Mouse (Mus musculus): ENCODE data around the gene Elp1. TPM values are rescaled to one million over a fixed set of nuclear protein-coding genes. Genes with fewer than 3 reads are reported as not detected.

Elp1 gene
- total RNA-seq, 4 experiments from 2014 or later: 19.3 to 25.9 (median 23.6) TPM

DNA sequence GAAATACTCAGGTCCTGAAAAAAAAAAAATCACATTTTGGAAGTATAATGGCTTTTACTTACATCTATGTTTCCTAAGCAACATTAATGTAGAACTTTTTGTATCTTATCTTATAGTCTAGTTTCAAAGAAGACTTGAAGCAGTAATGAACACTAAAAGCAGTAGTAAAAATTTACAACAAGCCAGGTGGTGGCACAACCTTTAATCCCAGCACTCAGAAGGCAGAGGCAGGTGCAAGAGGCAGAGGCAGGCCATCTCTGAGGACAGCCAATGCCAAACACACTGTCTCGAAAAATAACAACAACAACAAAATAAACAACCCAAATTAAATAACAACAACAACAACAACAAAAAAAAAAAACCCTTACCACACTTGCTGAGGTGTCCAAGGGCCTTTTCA, 31.1 kb downstream of the Elp1 start:
- no peak for DNase-seq (ENCODE audit: low spot score in 2 of 2)

DNA sequence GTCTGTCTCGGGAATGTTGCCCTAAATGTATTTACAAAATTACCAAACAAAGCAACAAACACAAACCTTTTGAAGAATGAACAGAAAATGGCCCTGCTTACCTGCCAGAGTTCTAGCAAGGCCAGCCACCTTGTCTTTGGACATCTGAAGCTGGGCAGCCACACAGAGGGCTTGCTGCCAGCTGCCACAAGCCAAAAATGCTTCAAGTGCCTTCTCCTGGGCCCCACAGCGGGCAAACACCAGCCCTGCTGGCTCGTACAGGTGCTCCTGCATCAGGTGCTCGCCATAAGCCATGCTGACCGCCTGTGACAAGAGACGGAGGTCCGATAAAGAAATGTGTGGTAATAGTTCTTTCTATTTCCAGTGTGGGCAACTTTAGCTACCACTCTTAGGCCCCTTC, 33.2 kb downstream of the Elp1 start:
- DNase-seq (ENCODE audit: low spot score in 2 of 2): no peak

DNA sequence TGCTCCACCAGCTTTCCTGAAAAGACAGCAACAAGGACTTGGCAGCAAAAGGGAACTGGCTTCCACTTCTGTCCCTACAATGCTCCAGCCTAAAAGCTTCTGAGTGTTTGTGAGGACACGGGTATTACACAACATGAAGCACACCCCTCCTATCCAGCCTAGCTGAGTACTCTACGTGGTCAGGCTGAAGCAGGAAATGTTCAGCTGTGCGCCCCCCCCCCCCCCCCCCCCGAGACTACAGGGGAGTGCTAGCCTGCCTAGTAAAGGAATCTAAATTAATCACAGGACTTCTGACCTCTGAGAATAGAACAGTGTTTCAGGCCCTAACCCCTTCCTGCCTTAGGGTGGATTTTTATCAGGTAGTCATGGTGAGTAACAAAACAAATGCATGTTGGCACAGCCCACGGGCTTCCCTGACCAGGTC, 34.3 kb downstream of the Elp1 start:
- no peak for DNase-seq (ENCODE audit: low spot score in 2 of 2)

DNA sequence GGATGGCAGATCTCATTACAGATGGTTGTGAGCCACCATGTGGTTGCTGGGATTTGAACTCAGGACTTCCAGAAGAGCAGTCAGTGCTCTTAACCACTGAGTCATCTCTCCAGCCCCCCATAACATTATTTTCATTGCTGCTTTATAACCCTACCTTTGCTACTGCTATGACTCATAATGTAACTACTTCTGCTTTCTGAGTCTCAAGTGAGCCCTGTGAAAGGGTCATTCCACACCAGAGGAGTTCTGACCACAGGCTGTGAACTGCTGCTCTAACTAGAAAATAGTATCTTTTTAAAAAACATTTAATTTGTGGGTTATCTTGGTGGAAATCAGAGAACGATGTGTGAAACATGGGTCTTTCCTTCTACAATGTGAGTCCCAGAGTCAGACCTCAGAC, 44.4 kb downstream of the Elp1 start:
- DNase-seq (ENCODE audit: low spot score in 2 of 2): no peak

DNA sequence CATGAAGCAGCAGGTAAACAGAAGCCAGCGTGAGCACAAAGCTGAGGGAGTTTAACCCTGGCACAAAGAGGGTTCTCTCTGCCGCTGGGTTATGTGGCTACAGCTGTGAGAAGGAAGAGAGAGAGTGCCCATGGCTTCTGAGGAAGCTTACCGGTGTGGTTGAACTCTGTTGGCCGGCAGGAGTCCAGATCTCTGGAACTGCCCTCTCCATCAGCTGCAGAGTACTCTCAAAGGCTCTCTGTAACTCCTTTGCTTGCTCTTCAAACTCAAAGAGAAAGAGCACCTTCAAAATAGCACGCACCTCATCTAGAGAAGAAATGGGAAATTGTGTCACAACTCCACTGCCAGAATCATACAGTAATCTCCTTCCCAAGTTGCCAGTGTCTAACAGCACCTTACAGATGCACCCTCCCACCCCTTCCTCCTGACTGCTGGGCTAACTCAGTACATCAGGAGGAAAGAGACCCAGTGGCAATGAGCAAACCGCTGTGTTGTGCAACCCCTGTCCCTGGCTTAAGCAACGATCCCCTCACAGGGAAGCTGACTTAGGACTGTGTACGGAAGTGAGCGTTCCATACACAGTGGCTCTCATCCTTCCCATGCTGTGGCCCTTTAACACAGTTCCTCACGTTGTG, 45.0 kb downstream of the Elp1 start:
- no peak for DNase-seq (ENCODE audit: low spot score in 2 of 2)

DNA sequence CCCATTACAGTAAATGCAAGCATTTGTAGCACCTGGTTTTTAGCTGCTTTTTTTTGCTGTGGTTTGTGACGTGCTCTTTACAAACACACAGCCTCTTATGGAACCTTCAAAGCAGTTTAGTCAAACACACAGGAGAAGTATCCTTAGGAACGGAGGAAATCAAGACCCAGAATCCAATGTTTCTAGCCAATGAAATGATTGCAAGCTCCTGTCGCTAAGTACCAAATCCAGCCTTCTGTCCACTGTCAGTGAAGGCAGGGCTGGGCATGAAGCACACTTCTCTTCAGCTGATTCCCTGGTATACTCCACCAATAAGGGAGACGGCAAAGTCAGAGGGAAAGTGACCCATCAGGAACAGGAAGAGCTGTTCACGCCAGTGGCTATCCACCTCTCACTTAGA, 46.1 kb downstream of the Elp1 start:
- no peak for DNase-seq (ENCODE audit: low spot score in 2 of 2)

DNA sequence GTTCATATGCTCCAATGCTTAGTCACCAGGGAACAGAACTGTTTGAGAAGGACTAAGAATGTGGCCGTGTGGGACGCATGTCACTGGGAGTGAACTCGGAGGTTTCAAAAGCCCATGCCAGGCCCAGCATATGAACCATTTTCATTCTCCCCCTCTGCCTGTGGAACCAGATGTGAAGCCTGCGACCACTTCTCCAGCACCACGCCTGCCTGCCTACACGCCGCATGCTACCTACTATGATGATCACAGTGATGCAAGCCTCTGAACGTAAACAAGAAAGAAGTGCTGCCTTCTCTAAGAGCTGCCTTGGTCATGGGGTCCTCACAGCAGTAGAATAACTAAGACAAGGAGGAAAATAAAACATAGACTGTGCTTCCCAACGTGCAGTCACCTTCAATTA, 54.7 kb downstream of the Elp1 start:
- no peak for DNase-seq (ENCODE audit: low spot score in 2 of 2)

DNA sequence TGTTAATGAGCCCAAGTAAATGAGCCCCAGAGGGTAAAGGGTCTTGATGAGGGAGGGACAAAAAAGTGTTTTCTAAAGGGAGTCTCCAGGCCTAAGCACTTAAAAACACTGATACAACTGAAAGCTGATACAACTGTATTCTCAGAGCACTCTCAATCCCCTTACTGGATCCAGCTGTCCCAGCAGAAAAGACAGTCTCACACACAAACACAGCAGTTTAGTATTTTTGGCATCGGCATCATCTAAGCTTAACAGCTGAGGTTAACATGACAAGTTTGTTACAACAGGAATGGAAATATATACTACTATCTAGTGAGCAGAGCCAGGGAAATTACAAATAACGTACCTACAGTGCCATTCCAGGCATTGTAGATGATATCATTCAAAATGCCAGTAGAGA, 55.8 kb downstream of the Elp1 start:
- DNase-seq (ENCODE audit: low spot score in 2 of 2): no peak

DNA sequence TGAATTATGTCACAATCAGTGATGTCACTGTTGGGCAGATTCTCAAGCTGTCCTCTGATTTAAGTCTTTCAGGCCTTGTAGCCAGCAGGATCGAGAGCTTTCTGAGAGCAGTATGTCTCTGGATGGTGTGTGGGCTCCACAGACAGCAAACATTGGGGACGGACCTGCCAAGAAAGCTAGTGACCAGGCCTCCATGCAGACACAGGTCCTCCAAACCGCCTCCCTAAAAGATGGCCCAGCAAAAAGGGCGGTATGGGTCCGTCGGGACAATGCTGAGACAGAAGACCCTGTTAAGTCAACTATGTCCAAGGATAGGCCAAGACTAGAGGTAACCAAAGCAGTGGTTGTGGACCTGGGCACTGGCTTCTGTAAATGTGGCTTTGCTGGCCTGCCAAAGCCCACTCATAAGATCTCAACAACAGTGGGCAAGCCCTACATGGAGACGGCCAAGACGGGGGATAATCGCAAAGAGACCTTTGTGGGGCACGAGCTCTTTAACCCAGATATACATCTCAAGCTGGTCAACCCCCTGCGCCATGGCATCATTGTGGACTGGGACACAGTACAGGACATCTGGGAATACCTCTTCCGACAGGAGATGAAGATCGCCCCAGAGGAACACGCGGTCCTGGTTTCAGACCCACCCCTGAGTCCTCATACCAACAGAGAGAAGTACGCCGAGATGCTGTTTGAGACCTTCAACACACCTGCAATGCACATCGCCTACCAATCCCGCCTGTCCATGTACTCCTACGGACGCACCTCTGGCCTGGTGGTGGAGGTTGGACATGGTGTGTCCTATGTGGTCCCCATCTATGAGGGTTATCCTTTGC, 58.6 kb downstream of the Elp1 start, which contains the start of gene Actl7a:
Gene Actl7a, plus strand, starts transcription at position 51 of the 833 bp plus-strand sequence.
- DNase-seq (ENCODE audit: low spot score in 2 of 2): no peak

DNA sequence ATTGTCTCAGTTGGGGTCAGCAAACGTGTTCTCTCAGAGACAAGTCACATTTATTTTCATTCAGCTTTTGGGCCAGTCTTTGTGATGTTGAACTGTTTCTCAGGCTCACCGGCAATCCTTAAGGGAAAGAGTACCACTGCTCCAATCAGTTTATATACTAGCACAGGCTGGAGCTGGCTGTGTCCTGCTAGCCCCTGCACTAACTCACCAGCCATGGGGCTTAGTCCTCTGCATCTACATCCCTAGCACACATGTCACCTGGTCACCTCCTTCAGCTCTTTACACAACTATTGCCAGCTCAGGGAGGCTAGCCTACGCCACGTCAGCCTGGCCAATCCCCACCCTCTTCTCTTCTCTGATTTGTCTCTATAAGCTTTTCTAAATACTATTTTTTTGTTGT, 59.4 kb downstream of the Elp1 start:
- no peak for DNase-seq (ENCODE audit: low spot score in 2 of 2)

DNA sequence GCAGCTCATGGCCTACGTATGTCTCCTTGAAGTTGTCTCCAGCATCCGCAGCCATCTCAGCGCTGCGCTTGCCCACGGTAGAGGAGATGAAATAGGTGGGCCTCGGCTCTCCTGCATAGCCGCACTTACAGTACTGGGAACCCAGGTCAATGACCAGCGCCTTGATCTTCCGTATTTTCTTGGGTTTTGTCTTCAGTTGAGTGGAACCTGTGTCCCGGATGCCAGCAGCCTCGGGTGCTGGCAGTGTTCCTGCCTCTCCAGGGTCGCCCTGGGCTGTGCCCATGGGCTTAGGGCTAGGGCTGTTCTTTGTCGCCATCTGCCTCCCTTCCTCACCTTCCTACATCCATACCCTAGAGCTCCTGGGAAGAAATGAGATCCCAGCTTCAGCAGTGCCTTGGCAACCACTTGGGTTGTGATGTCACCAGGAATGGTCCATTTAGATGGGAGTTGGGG, 61.1 kb downstream of the Elp1 start, which contains the start of gene Actl7b:
Gene Actl7b, minus strand, starts transcription at position 403 of the 453 bp plus-strand sequence.
- no peak for DNase-seq (ENCODE audit: low spot score in 2 of 2)

DNA sequence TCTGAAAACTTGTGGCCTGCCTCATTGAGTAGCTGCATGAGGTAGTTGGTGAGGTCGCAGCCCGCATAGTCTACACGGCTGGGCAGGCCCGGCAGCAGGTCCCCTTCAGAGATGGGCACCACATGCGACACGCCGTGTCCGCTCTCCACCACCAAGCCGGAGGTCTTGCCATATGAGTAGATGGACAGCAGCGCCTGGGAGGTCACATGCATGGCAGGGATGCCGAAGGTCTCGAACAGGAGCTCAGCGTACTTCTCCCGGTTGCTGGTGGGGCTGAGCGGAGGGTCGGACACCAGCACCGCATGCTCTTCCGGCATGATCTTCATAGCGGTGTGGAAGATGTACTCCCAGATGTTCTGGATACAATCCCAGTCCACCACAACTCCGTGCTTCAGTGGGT, 61.5 kb downstream of the Elp1 start:
- DNase-seq (ENCODE audit: low spot score in 2 of 2): no peak

DNA sequence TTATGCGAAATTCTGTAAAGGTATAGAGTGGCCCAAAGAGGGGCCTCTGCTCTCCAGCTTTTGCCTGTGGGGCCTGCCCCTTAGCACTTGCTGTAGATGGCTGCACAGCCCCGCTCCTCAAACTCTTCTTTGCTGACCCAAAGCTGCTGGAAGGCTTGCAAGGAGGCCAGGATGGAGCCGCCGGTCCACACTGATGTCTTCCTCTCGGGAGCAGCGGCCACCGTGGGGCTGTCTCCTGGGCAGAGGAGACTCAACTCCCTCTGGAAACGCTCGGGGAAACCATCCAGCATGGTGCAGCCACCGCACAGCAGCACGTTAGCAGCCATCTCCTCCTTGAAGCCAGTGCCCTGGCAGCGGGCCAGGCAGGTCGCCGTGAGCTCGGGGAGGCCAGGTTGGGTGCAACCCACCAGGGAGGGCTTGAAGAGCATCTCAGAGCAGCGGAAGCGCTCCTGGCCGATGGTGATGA, 62.1 kb downstream of the Elp1 start, which contains the start of gene Gm26657:
Gene Gm26657, plus strand, starts transcription at position 51 of the 466 bp plus-strand sequence.
- no peak for DNase-seq (ENCODE audit: low spot score in 2 of 2)

DNA sequence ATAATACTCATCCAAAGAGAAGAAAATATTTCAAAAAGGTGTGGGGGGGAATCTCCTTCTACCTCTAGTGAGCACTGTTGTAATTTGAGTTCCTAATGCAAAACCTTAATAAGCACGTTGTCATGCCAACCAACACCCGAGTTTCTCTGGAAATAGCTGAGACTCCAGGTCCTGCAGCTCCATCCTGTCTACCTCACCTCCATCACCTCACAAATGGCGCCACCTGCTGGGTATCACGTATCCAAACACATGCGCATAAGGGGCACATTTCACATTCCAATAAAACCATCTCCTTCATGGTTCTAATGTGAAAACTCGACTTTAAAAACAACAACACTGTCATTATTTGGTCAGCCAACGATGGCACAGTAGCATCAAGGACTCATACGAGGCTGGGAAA, 76.3 kb downstream of the Elp1 start:
- no peak for DNase-seq (ENCODE audit: low spot score in 2 of 2)

DNA sequence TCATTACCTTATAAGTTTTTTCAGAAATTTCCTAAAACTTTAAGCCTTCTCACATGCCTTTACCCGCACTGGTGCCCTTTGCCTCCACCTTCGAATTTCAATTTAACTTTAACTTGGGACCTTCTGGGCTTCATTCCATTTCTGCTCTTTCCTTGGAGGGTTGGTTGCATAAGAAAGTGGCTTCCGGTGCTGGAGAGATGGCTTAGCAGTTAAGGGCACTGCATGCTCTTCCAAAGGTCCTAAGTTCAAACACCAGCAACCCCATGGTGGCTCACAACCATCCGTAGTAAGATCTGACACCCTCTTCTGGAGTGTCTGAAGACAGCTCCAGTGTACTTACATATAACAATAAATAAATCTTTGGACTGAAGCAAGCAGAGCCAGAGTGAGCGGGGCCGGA, 78.9 kb downstream of the Elp1 start:
- DNase-seq (ENCODE audit: low spot score in 2 of 2): no peak

DNA sequence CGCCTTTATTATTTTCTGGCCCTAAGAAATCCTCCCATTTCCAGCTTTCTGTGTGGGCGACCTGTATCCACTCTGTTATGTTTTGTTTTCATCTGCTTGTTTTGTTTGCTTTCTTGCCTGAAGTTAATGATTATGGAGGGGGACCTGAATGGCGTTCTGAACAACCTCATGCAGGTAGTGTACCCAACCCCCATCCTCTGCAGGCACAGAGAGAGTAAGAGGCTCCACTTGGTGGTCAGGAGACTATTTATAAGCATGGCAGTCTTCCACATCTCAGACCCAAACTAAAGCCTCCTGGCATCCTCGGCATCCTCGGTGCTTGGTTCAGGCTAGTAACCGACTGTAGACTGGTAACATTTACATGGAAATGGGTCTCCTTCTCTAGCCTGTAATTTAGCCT, 79.8 kb downstream of the Elp1 start:
- DNase-seq (ENCODE audit: low spot score in 2 of 2): no peak

DNA sequence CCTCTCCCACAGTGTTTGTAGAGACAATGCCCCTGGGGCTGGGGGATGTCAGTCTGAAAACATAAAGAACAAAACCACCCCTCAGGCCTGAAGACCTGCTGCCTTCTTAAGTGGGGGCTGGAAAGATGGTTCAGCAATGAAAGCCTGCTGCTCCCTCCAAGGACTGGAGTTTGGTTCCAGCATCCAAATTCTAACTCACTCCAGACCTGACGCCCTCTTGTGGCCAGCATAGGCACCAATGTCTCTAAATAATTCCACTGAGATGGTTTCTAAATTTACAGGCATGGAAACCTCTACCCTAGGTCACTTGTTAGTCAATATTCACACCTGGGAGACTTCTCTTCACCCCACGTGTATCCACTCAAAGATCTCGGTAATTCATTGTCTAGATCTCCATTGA, 80.7 kb downstream of the Elp1 start:
- DNase-seq (ENCODE audit: low spot score in 2 of 2): no peak

DNA sequence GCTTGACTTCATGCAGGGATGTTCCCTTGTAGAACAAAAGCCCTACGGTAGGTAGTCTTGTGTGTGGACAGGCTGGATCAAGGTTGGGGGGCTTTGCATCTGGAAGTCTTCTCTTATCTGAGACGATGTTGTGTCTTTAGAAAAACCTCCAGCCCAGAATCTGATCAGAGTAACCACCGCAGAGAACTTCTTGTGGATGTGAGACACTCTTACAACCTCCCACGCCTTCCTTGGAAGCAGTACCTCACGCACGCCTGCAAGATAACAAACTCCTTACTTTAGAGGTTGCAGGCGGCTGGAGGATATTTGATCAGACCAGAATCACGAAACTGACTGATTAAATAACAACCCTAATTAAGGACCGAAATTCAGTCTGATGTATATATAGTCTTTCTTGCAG, 81.7 kb downstream of the Elp1 start:
- DNase-seq (ENCODE audit: low spot score in 2 of 2): no peak

DNA sequence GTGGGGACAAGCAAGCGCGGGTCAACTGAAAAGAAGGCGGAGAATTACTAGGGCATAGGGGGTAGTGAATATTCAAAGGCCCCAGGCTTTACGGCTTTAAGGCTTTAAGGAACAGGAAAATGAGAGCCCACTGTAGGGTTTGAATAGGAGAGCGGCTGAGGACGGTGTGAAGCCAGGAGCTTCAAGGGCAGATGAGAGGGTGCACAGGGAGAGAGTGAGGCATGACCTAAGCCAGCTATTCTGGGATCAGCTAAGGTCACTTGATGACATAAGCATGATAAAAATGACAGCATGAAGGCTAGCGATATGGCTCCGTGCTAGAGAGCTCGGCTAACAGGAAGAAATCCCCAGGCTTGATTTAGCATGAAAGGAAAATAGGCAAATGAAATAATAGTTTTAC, 82.7 kb downstream of the Elp1 start:
- DNase-seq (ENCODE audit: low spot score in 2 of 2): no peak

DNA sequence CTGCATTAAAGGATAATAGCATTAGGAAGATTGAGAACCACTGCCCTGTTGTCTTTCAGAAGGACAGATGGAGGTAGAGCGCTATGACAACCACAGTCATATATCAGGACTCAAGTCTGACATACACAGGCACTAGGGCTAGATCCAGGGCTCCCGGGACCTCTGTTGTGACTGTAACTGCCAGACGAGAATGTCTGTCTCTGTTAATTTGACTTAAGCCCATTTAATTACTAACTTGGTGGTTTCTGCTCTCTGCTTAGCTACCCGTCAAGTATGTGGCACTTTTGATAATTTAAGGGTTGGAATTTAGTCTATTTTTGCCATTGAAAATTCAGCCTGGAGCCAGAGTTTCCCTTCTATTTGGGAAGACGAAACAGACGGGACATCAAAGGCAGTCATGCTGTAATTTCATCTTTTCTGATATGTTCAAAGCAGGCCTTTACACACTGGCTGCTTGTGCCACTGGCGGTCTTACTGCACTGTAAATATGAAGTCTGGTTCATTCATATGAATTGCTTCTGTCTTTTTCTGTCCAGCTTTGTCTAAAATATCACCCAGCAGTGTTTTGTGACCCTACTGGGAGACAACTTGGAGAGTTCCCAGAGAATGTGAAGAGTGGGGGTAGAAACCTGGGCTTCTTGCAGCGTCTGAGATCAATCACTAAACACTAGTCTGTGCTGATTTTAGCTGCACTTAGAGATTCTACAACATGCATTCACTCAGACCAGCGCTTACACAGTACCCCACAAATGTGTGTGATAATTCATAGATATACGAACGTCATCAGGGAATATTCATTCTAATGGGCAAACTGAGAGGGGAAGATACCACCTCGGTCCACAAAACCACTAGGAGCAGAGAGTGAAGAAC, 83.3 kb downstream of the Elp1 start:
- DNase-seq (ENCODE audit: low spot score in 2 of 2): no peak

DNA sequence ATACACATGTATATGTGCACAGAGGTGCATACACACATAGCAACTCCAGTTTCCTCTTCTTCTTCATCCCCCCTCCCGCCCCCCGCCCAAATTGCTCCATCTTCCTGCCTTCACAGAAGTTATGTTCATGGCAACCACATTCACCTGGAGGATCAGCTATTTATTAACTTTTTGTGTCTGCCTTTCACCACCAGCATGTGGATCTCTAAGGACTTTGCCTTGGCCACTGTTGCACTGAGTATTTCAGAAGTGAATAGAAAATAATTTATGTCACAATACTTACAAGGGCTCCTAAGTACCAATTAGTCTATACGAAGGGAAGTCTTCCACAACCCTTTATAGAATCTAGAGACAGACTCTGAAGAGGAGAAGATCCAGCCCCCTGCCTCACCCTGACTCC, 84.2 kb downstream of the Elp1 start:
- DNase-seq (ENCODE audit: low spot score in 2 of 2): no peak

DNA sequence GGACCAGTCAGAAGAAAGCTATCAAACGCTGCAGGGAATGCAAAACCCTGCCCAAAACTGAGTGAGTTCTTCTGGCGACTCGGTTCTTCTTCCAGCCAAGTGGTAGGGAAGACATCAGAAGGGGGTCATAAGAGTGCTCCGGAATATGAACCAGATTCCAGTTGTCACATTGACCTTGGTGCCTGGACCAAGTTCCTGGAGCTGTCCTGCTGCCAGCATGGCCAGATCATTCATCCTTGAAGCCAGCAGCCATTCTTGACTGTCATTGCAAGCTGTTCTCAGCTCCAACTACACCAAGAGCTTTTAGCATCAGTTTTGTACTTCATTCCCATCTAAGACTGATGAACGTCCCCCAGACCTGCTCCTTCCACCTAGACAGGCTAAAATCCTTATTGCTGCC, 85.3 kb downstream of the Elp1 start:
- no peak for DNase-seq (ENCODE audit: low spot score in 2 of 2)

Measured in gastrocnemius, adult 8-10 months (tissue).